Mouse (Mus musculus): ENCODE data around the gene Lins1. TPM values are rescaled to one million over a fixed set of nuclear protein-coding genes. Genes with fewer than 3 reads are reported as not detected.
A peak's percentile ranks its signal among the peaks of the same experiment; 100 is the strongest.

Gene Lins1
- polyA plus RNA-seq (2015; fragmentation: Nextera tagmentation; extraction: Ambion mirVana): 3.8 and 5.3 TPM in 2 replicates

- under 1% methylated on average over 52 of the region's 52 CpGs for WGBS (ENCODE audit: insufficient replicate concordance)
- no peaks in the 10 kb centered on the region for H3K9me3 ChIP-seq (replicated peaks)
- H3K9ac ChIP-seq: peak within 1 kb of the TSS; percentile 79
- peak within 1 kb of the TSS; percentile 71 for H3K4me3 ChIP-seq (replicated peaks)
- ATAC-seq (ENCODE audit: low read depth) (peak; percentile 97), DNase-seq (peak; percentile 96)
- H3K27me3 ChIP-seq: no peaks in the 10 kb centered on the region
- peak within 1 kb of the TSS; percentile 88 for H3K4me2 ChIP-seq
- H3K27ac ChIP-seq: peak within 1 kb of the TSS; percentile 55
- peaks cover 21% of the 10 kb centered on the region for H3K4me1 ChIP-seq (replicated peaks)
- no peaks in the 10 kb centered on the region for H3K36me3 ChIP-seq
These were observed at the start of gene Lins1 for GRCm38 (mm10) chr7:66689620-66690360. Gene Lins1, plus strand, starts transcription at chr7:66689889.

GRCm38 (mm10) chr7:66645736-66646135 lies 44.0 kb upstream of the Lins1 start:
- no peak for ATAC-seq (ENCODE audit: low read depth)
- 82% methylated on average over 2 of the region's 2 CpGs for WGBS (ENCODE audit: insufficient replicate concordance)
- Histone ChIP-seq H3K36me3 (peaks cover 14% of the 10 kb centered on the region; the same call in 1 of the 2 replicates), H3K4me2 (no peak overlapping the region), H3K4me1 (replicated peaks) (no peaks in the 10 kb centered on the region), H3K9me3 (replicated peaks) (no peaks in the 10 kb centered on the region), H3K27me3 (no peaks in the 10 kb centered on the region), H3K9ac (no peak overlapping the region), H3K4me3 (replicated peaks) (no peak overlapping the region), H3K27ac (no peak overlapping the region)
- no peak for DNase-seq

- no peak overlapping the region for H3K27ac ChIP-seq
- peaks cover 4% of the 10 kb centered on the region for H3K4me1 ChIP-seq (replicated peaks)
- H3K9ac ChIP-seq: no peak overlapping the region
- WGBS (ENCODE audit: insufficient replicate concordance): 30% methylated on average over 2 of the region's 2 CpGs
- H3K4me2 ChIP-seq: no peak overlapping the region
- H3K36me3 ChIP-seq: peaks cover 10% of the 10 kb centered on the region; the same call in 1 of the 2 replicates
- no peaks in the 10 kb centered on the region for H3K27me3 ChIP-seq
- H3K4me3 ChIP-seq (replicated peaks): no peak overlapping the region
- DNase-seq (no peak), ATAC-seq (ENCODE audit: low read depth) (no peak)
- no peaks in the 10 kb centered on the region for H3K9me3 ChIP-seq (replicated peaks)
These were observed 40.5 kb upstream of the Lins1 start for GRCm38 (mm10) chr7:66649181-66649580.

- Histone ChIP-seq H3K36me3 (peaks cover 18% of the 10 kb centered on the region), H3K9me3 (replicated peaks) (no peaks in the 10 kb centered on the region), H3K27ac (no peak overlapping the region), H3K9ac (no peak overlapping the region), H3K4me3 (replicated peaks) (no peak overlapping the region), H3K27me3 (no peaks in the 10 kb centered on the region), H3K4me1 (replicated peaks) (peaks cover 8% of the 10 kb centered on the region), H3K4me2 (no peak overlapping the region)
- ATAC-seq (ENCODE audit: low read depth) (no peak), DNase-seq (no peak)
- 79% methylated on average over 5 of the region's 5 CpGs for WGBS (ENCODE audit: insufficient replicate concordance)
These were observed 38.8 kb upstream of the Lins1 start for GRCm38 (mm10) chr7:66650883-66651282.

GRCm38 (mm10) chr7:66652216-66652615 lies 37.5 kb upstream of the Lins1 start:
- peaks cover 9% of the 10 kb centered on the region for H3K4me1 ChIP-seq (replicated peaks)
- no peak overlapping the region for H3K9ac ChIP-seq
- no peak for ATAC-seq (ENCODE audit: low read depth)
- H3K4me2 ChIP-seq: no peak overlapping the region
- H3K27ac ChIP-seq: no peak overlapping the region
- no peak overlapping the region for H3K4me3 ChIP-seq (replicated peaks)
- H3K36me3 ChIP-seq: peaks cover 18% of the 10 kb centered on the region
- no peaks in the 10 kb centered on the region for H3K9me3 ChIP-seq (replicated peaks)
- no peaks in the 10 kb centered on the region for H3K27me3 ChIP-seq
- no peak for DNase-seq
- 31% methylated on average over 4 of the region's 4 CpGs for WGBS (ENCODE audit: insufficient replicate concordance)

GRCm38 (mm10) chr7:66653596-66653995 lies 36.1 kb upstream of the Lins1 start:
- no peaks in the 10 kb centered on the region for H3K27me3 ChIP-seq
- ATAC-seq (ENCODE audit: low read depth) (no peak), DNase-seq (no peak)
- H3K4me3 ChIP-seq (replicated peaks): no peak overlapping the region
- WGBS (ENCODE audit: insufficient replicate concordance): 87% methylated on average over 9 of the region's 9 CpGs
- H3K9ac ChIP-seq: no peak overlapping the region
- no peak overlapping the region for H3K4me2 ChIP-seq
- H3K27ac ChIP-seq: no peak overlapping the region
- peaks cover 18% of the 10 kb centered on the region for H3K36me3 ChIP-seq
- peaks cover 9% of the 10 kb centered on the region for H3K4me1 ChIP-seq (replicated peaks)
- no peaks in the 10 kb centered on the region for H3K9me3 ChIP-seq (replicated peaks)

GRCm38 (mm10) chr7:66655471-66655870 lies 34.2 kb upstream of the Lins1 start:
- H3K9ac ChIP-seq: no peak overlapping the region
- H3K4me2 ChIP-seq: no peak overlapping the region
- H3K27me3 ChIP-seq: no peaks in the 10 kb centered on the region
- DNase-seq (no peak), ATAC-seq (ENCODE audit: low read depth) (no peak)
- no peaks in the 10 kb centered on the region for H3K9me3 ChIP-seq (replicated peaks)
- WGBS (ENCODE audit: insufficient replicate concordance): 79% methylated on average over 9 of the region's 9 CpGs
- peaks cover 29% of the 10 kb centered on the region for H3K36me3 ChIP-seq
- peaks cover 9% of the 10 kb centered on the region for H3K4me1 ChIP-seq (replicated peaks)
- H3K4me3 ChIP-seq (replicated peaks): no peak overlapping the region
- no peak overlapping the region for H3K27ac ChIP-seq

- no peak overlapping the region for H3K27ac ChIP-seq
- 70% methylated on average over 7 of the region's 7 CpGs for WGBS (ENCODE audit: insufficient replicate concordance)
These were observed 29.4 kb upstream of the Lins1 start for GRCm38 (mm10) chr7:66660291-66660690.

GRCm38 (mm10) chr7:66660972-66661371 lies 28.7 kb upstream of the Lins1 start:
- DNase-seq: no peak
- WGBS (ENCODE audit: insufficient replicate concordance): 70% methylated on average over 8 of the region's 8 CpGs

More at GRCm38 (mm10) chr7:66660291-66660690, 29.4 kb upstream of the Lins1 start:
- H3K9me3 ChIP-seq (replicated peaks): no peaks in the 10 kb centered on the region
- peaks cover 24% of the 10 kb centered on the region for H3K36me3 ChIP-seq
- no peak for ATAC-seq (ENCODE audit: low read depth)
- H3K4me3 ChIP-seq (replicated peaks): no peak overlapping the region
- H3K4me1 ChIP-seq (replicated peaks): 0 out of 2 replicates have a peak, but pooled peaks cover 4% of the 10 kb centered on the region
- H3K27me3 ChIP-seq: no peaks in the 10 kb centered on the region
- no peak for DNase-seq
- no peak overlapping the region for H3K4me2 ChIP-seq
- H3K9ac ChIP-seq: no peak overlapping the region

GRCm38 (mm10) chr7:66661572-66661971 lies 28.1 kb upstream of the Lins1 start:
- H3K9me3 ChIP-seq (replicated peaks): no peaks in the 10 kb centered on the region
- WGBS (ENCODE audit: insufficient replicate concordance): 11% methylated on average over 8 of the region's 8 CpGs
- no peak overlapping the region for H3K27ac ChIP-seq
- H3K4me3 ChIP-seq (replicated peaks): peak overlapping the region; percentile 44
- DNase-seq: peak; percentile 34
- no peaks in the 10 kb centered on the region for H3K27me3 ChIP-seq
- no peak for ATAC-seq (ENCODE audit: low read depth)
- H3K4me1 ChIP-seq (replicated peaks): no peaks in the 10 kb centered on the region
- no peak overlapping the region for H3K9ac ChIP-seq
- H3K36me3 ChIP-seq: peaks cover 18% of the 10 kb centered on the region
- H3K4me2 ChIP-seq: peak overlapping the region; percentile 59

More at GRCm38 (mm10) chr7:66660972-66661371, 28.7 kb upstream of the Lins1 start:
- peaks cover 18% of the 10 kb centered on the region for H3K36me3 ChIP-seq
- no peak overlapping the region for H3K27ac ChIP-seq
- no peak overlapping the region for H3K9ac ChIP-seq
- ATAC-seq (ENCODE audit: low read depth): no peak
- no peak overlapping the region for H3K4me2 ChIP-seq
- H3K9me3 ChIP-seq (replicated peaks): no peaks in the 10 kb centered on the region
- H3K4me3 ChIP-seq (replicated peaks): no peak overlapping the region
- no peaks in the 10 kb centered on the region for H3K4me1 ChIP-seq (replicated peaks)
- H3K27me3 ChIP-seq: no peaks in the 10 kb centered on the region

GRCm38 (mm10) chr7:66663548-66663947 lies 26.1 kb upstream of the Lins1 start:
- Histone ChIP-seq H3K9ac (no peak overlapping the region), H3K36me3 (peaks cover 16% of the 10 kb centered on the region), H3K4me2 (no peak overlapping the region), H3K27ac (no peak overlapping the region), H3K4me3 (replicated peaks) (no peak overlapping the region), H3K27me3 (no peaks in the 10 kb centered on the region), H3K9me3 (replicated peaks) (no peaks in the 10 kb centered on the region), H3K4me1 (replicated peaks) (no peaks in the 10 kb centered on the region)
- no peak for ATAC-seq (ENCODE audit: low read depth)
- WGBS (ENCODE audit: insufficient replicate concordance): 76% methylated on average over 3 of the region's 3 CpGs
- DNase-seq: no peak

- peaks cover 17% of the 10 kb centered on the region for H3K36me3 ChIP-seq
- H3K9ac ChIP-seq: no peak overlapping the region
- no peak overlapping the region for H3K4me2 ChIP-seq
- H3K4me3 ChIP-seq (replicated peaks): no peak overlapping the region
- DNase-seq: no peak
- H3K4me1 ChIP-seq (replicated peaks): no peaks in the 10 kb centered on the region
- H3K27ac ChIP-seq: no peak overlapping the region
- no peaks in the 10 kb centered on the region for H3K9me3 ChIP-seq (replicated peaks)
- ATAC-seq (ENCODE audit: low read depth): no peak
- no peaks in the 10 kb centered on the region for H3K27me3 ChIP-seq
These were observed 22.6 kb upstream of the Lins1 start for GRCm38 (mm10) chr7:66667064-66667463.

All from liver, embryonic 13.5 days (tissue).